Mouse (Mus musculus) yolk sac, embryonic 10.5 days (tissue): ENCODE measurements around the gene Stx12.

Source experiments
- DNase-seq: peaks from one replicate; pipeline ENCODE4 v3.0.0-alpha.2; 2017; ENCODE audit warnings: low spot score

Gene Stx12

DNA sequence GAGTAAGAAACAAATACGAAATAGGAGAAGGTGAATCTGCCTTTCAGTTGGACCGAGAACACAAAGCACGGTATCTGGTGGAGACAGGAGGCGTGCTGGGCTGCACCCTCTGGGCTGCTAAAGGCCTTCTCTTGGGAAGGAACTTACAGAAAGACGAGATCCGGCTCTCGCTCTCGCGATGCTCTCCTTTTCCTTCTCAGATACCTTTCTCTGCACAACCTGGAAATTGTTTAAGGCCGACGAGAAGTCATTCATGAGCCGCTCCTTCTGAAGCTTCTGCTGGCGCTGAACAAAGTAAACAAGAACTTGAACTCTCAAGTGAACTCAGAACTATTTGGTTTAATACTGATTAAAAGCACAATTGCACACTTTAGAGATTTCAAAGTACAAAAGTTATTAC, 21.3 kb downstream of the Stx12 start:
- no peak for DNase-seq

GRCm38 (mm10) chr4:132860880-132861279, 23.4 kb downstream of the Stx12 start:
- DNase-seq, result no peak

GRCm38 (mm10) chr4:132843705-132844071, 40.6 kb downstream of the Stx12 start:
- DNase-seq, result no peak

GRCm38 (mm10) chr4:132842970-132843704, 41.2 kb downstream of the Stx12 start, which contains the start of gene Ppp1r8:
TSS of gene Ppp1r8 (minus strand) at chr4:132843169.
- DNase-seq, result peak; percentile 94

- peak; percentile 30 for DNase-seq
Observed at GRCm38 (mm10) chr4:132842281-132842906, 41.9 kb downstream of the Stx12 start.

- DNase-seq, result no peak
Observed at GRCm38 (mm10) chr4:132841493-132841892, 42.8 kb downstream of the Stx12 start.

DNA sequence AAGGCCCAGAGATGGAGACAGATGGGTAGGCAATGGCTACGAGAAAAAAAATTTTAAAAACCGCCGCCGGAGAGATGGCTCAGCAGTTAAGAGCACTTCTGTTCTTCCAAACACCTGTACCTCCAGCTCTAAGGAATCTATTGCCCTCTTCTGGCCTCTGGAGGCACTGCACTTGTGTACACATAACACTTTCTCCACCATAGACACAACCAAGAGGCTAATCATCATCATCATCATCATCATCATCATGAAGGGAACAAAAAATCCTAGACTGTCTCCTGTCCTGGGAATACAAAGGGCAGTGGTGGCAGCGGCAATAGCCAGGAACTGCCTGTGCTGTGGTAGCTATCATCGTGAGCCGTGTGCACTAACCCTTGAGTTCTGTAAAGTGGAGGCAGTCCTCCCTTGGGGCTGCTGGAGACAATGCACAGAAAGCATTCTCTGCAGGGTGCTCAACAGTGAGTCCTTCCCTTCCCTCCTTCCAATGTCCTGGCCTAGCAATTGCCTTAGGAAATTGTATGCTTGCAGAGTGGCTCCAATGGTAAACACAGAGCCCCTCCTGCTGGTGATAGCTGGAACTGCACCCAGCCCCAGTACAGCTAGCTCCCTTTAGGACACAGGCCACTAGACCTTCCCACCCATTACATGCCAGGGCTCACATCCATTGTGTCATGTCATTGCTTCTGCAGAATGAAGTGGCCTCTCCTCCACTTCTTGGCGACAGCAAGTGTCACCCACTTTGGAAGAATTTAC, 60.5 kb downstream of the Stx12 start:
- DNase-seq, result peak; percentile 60

- DNase-seq, result no peak
Observed at GRCm38 (mm10) chr4:132818442-132818841, 65.9 kb downstream of the Stx12 start.

- DNase-seq, result no peak
Observed at GRCm38 (mm10) chr4:132816855-132817254, 67.5 kb downstream of the Stx12 start.

DNA sequence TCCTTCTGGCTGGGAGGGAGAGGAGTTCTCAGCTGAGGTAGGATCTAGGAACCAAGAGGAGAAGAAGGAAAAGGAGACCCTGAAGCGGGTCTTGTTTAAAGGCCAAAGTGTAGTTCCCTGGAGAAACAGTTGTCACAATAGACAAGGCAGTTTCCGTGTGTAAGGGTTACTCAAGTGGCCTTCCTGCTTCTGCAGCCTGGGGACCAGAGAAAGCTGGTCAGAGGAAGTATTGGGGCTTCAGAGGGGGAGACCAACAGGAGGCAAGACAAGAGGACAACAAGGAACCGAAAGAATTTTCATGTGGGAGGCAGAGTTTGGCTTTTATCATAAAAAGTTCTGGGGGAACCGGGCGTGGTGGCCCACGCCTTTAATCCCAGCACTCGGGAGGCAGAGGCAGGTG, 67.9 kb downstream of the Stx12 start:
- no peak for DNase-seq

DNA sequence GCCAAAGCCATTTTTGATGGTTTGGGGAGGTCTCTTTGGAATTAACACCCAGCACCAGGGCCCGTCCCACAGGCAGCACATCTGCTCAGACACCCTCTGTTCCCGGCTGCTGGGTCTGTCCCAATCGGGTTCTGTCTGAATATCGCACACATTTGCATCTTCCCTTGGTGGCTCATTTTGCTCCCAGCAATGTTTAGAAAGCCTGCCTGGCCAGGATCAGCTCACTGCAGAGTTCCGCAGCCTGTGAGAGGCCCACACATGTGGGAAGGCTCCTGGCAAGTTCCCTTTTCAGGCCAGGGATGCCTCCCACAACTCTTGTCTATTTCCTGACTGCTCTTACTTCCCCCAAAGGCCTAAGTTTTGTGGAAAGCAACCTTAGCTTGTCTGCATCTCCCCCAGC, 74.7 kb downstream of the Stx12 start:
- DNase-seq, result no peak

DNA sequence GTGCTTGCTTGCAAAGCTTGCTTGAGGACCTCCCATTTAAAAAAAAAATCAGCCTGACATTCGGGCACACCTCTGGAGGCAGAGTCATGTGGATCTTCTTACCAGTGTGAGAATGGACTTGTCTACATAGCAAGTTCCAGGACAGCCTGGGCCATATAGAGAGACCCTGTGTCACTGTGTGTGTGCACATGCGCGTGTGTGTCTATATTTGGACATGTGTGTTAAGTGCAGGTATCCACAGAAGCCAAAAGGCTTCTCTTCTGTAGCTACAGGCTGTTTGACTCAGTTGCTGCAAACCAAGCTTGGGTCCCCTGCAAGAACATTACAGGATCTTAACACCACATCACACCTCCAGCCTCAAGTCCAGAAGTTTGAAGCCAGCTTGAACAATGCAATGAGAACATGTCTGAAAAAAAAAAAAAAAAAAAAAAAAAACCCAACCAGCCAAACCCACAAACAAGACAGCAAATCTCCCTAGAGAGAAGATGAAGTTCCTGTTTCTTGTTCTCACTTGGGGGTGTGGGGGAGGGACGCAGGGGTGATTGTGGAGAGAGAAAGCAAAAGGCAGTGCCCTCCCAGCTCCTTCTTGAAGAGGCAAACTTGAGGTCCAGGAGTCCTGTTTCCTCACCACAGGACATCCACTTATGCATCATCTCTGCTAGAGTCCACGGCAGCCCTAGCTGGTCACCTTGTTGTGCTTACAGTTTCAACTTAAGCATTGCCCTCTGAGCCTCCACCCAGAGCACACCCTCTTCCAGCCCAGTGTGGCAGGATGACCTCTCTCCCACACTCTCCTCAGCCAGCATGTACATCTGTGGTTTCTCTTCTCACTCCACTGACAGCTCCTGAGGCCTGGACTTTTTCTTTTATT, 76.3 kb downstream of the Stx12 start:
- DNase-seq, result no peak

GRCm38 (mm10) chr4:132806620-132807191, 77.6 kb downstream of the Stx12 start:
- no peak for DNase-seq

DNA sequence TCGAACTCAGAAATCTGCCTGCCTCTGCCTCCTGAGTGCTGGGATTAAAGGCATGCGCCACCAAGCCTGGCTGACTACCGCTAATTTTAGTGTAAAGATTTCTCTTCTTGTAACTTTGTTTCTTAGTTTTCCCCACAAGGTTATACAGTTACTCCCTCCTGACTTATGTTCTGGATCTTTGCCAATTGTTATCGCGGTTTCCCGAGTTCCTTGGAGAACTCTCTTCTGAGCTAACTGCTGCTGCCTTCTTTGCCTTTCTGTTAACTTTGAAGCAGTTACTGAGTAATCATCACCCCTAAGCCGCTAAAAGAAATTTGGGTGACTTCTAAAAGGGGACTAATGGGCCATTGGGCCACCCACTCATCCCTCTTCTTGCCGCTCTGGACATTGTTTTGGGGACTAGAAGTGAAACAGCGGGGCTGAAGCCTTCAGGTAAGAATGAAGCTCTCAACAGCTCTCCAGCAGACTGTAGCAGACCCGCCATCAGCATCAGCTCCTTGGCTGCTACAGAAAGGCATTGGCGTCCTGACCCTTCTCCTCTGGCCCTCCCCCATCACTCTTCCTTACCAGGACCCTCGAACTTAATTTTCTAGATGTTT, 78.6 kb downstream of the Stx12 start:
- DNase-seq, result peak; percentile 58

DNA sequence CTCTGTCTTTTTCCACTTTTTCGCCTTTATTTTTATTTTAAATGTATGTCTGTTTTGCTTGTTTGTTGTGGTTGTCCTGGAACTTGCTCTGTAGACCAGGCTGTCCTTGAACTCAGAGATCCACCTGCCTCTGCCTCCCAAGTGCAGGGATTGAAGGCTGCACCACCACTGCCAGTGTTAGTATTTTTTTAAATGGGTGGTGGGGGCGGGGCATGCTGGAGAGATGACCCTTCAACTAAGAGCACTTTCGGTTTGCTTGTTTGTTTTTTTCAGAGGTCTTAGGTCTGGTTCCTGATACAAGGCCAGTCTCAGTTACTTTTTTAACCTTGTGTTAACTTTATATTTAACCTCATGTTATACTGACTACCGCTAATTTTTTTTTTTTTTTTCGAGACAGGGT, 79.2 kb downstream of the Stx12 start:
- peak; percentile 61 for DNase-seq

DNA sequence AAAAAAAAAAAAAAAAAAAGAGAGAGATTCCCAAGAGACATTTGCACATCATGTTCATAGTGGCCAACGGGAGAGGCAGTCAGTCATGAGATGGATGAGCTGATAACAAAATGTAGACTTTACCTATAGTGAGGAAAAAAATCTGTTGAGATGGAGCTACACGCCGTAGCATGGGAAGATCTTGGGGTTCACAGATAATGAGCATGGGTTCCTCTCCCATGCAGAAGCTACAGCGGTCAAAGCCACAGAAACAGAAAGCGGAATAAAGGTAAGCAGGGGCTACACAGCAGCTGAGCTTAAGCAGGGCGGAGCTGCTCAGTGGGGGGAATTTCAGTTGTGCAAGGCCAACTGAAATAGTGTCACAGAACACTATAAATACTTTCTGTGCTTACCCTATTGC, 80.0 kb downstream of the Stx12 start:
- no peak for DNase-seq

GRCm38 (mm10) chr4:132803876-132804275, 80.4 kb downstream of the Stx12 start:
- DNase-seq, result no peak
